Mouse (Mus musculus) monocyte, adult 2 months (primary cell): ENCODE data around the gene Adra1d.

Experiments
- DNase-seq, 2 experiments: peaks; one replicate each; pipeline ENCODE4 v3.0.0; 2022; ENCODE audit warnings: low spot score in 2 of 2, low read depth in 1 of 2

Gene Adra1d

GRCm38 (mm10) chr2:131561891-131562585 lies at the start of gene Adra1d:
Gene Adra1d (minus strand): TSS chr2:131562283.
- DNase-seq = no peak

GRCm38 (mm10) chr2:131601881-131602280 lies 39.8 kb upstream of the Adra1d start:
- DNase-seq = no peak

- no peak for DNase-seq
These were observed 32.8 kb upstream of the Adra1d start for GRCm38 (mm10) chr2:131594871-131595270.

GRCm38 (mm10) chr2:131587521-131587920 lies 25.4 kb upstream of the Adra1d start:
- DNase-seq = no peak

GRCm38 (mm10) chr2:131581506-131581905 lies 19.4 kb upstream of the Adra1d start:
- no peak for DNase-seq

- no peak for DNase-seq
These were observed 571 bp upstream of the Adra1d start for GRCm38 (mm10) chr2:131562586-131563122.

GRCm38 (mm10) chr2:131561344-131561870 lies 676 bp downstream of the Adra1d start:
- DNase-seq = no peak

GRCm38 (mm10) chr2:131560205-131560919 lies 1.7 kb downstream of the Adra1d start:
- no peak for DNase-seq

- DNase-seq = no peak
These were observed 4.2 kb downstream of the Adra1d start for GRCm38 (mm10) chr2:131557896-131558295.

- DNase-seq = no peak
These were observed 9.2 kb downstream of the Adra1d start for GRCm38 (mm10) chr2:131552736-131553400.

- DNase-seq = no peak
These were observed 10.1 kb downstream of the Adra1d start for GRCm38 (mm10) chr2:131551701-131552620.

GRCm38 (mm10) chr2:131550906-131551305 lies 11.2 kb downstream of the Adra1d start:
- DNase-seq = no peak

GRCm38 (mm10) chr2:131550474-131550873 lies 11.6 kb downstream of the Adra1d start:
- DNase-seq = no peak

GRCm38 (mm10) chr2:131549090-131549489 lies 13.0 kb downstream of the Adra1d start:
- no peak for DNase-seq

- no peak for DNase-seq
These were observed 13.8 kb downstream of the Adra1d start for GRCm38 (mm10) chr2:131548330-131548729.

- no peak for DNase-seq
These were observed 15.2 kb downstream of the Adra1d start for GRCm38 (mm10) chr2:131546745-131547408.

GRCm38 (mm10) chr2:131546308-131546700 lies 15.8 kb downstream of the Adra1d start:
- DNase-seq = no peak

GRCm38 (mm10) chr2:131545386-131546307 lies 16.4 kb downstream of the Adra1d start:
- DNase-seq = peak; percentile 18 to 40

GRCm38 (mm10) chr2:131542531-131542930 lies 19.6 kb downstream of the Adra1d start:
- DNase-seq = no peak
